Mouse (Mus musculus) kidney, postnatal 36 days (tissue): Measurements from ENCODE around the gene Apol9b.
A peak's percentile ranks its signal among the peaks of the same experiment; 100 is the strongest.
"Not testable (repeated sequence)": the region's sequence is repeated elsewhere in the genome, so short reads cannot be mapped to it uniquely, and the experiment has no call there.

Experiments used
- DNase-seq, 2 experiments: peaks; one replicate each; pipeline ENCODE4 v3.0.0; 2021 to 2022; ENCODE audit warnings: mixed read lengths in 2 of 2

Apol9b gene

DNA sequence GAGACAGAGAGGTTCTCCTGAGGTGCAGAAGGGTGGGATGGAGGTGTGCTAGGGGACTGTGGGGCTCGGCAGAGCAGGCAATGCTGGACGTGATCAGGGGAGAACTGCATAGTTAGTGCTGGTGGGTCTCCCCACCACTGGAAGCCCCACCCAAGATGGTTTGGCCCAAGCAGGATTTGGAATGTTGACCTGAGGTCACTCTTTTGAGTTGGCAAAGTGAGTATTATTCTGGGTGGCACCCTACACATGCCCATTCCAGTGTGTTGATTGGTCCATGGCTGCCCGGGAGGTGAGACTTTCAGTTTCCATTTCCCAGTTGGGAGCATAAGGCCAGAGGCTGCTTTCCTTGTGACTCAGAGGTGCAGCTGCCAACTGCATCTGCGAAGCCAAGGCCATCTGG lies at the start of gene Apol9b:
TSS of gene Apol9b (plus strand) at position 301 of the 400 bp plus-strand sequence.
- not testable (repeated sequence) for DNase-seq

DNA sequence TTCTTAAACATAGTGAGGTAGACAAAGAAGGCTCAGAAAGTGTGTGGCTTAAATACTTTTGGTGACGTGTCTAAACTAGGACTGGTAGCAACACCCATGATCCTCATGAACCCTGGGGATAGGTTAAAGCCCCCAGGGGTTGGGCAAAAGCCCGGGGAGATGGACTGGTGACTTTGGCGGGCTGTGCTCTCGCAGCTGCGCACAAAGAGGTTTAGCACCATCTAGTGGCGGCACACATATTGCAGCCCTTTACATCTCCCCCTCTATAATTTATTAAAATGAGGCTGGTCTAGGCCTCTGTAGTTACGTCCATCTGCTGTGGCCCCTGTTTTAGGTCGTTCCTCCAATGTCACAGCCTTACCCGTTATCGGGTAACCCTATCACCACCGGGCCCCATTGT lies 44.9 kb upstream of the Apol9b start:
- DNase-seq, result peak; percentile 14 to 73

- DNase-seq, result not testable (repeated sequence)
These were observed 37.1 kb upstream of the Apol9b start for GRCm38 (mm10) chr15:77691532-77692311.

GRCm38 (mm10) chr15:77694687-77695295 lies 34.0 kb upstream of the Apol9b start:
- DNase-seq, result peak; percentile 17 to 34

DNA sequence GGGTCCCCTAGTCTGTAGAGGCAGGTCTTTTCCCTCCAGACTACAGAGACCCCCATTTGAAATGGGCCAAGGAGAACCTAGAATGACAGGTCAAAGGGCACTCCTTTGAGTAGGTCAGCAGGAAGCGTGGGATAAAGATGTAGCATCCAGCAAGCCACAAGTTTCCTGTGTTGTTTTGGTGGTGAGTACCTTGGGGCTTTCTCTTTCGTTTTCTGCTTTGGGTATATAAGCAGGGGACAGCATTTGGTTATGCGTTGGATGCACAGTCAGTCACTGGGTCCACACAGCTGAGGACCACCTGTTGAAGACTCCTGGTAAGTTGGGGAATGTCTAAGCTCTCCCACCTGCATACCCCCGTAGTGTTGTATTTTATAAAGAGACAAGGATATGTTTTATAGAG lies 30.2 kb upstream of the Apol9b start, which contains the start of gene Apol7e:
TSS of gene Apol7e (plus strand) at position 202 of the 400 bp plus-strand sequence.
- DNase-seq, result not testable (repeated sequence)

DNA sequence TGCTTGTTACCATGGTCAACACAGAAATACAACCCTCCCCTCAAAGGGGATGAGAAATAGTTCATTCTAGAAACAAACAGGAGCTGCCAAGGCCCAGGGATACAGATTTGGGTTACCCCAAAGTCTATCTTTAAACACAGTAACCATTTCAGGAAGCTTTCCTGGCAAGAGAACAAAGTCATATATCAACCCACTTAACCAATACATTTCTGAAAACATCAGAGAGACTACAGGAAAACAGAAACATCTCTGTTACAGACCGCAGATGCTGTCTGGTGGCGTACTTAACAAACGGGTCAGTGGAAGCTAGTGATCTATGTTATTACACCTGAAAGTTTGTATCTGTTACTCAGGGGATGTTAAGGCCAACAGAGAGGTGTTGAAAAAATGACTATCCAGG lies 23.5 kb upstream of the Apol9b start:
- not testable (repeated sequence) for DNase-seq

- DNase-seq, result not testable (repeated sequence)
These were observed 19.9 kb upstream of the Apol9b start for GRCm38 (mm10) chr15:77708936-77709335.

- DNase-seq, result not testable (repeated sequence)
These were observed 10.6 kb upstream of the Apol9b start for GRCm38 (mm10) chr15:77718240-77718639.

GRCm38 (mm10) chr15:77721509-77721908 lies 7.3 kb upstream of the Apol9b start:
- not testable (repeated sequence) for DNase-seq

- DNase-seq, result not testable (repeated sequence)
These were observed 4.5 kb upstream of the Apol9b start for GRCm38 (mm10) chr15:77724208-77724911.

DNA sequence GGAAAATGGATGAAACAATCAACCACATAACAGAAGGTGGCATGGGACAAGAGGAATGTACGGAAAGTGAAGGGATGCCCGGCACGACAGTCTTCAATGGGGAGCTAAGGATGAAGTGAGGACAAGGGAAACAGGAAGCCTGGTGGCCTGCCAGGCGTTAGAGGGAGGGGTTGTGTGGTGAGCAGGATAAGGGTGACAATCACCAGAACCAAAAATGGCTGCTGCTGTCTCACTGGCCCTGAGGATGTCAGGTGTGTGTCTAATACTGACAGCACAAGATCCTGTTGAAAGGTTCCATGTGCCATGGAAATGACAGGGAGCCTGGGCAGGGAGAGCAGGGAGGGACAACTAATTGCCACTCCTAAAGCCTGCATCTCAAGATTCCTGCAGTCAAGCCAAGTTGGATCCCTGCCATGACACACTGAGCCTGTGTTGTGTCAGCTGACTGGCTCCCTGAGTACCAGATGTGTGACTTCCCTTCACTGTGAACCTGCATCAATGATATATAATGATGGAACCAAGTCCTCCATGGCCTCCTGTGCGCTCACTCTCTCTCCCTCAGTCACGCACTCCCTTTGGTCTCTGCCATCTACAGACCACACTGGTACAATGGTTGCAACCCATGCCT lies 3.3 kb upstream of the Apol9b start:
- DNase-seq, result peak in 1 of 2 experiments; percentile 30

- not testable (repeated sequence) for DNase-seq
These were observed 1.7 kb upstream of the Apol9b start for GRCm38 (mm10) chr15:77727139-77727538.

DNA sequence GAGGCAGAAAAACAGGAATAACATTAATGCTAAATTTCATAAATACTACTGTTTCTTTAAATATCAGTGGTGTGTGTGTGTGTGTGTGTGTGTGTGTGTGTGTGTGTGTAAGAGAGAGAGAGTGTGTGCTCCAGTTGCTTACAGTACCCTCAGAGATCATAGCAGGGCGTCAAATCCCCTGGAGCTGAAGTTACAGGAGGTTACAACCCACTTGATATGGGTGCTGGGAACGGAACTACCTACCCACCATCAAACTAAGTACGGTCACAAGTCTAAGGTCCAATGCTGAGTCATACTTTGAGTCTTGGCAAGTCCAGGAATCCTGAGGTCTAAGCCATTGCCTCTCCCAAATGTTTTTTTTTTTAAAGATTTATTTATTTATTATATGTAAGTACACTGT lies 1.1 kb upstream of the Apol9b start:
- not testable (repeated sequence) for DNase-seq

DNA sequence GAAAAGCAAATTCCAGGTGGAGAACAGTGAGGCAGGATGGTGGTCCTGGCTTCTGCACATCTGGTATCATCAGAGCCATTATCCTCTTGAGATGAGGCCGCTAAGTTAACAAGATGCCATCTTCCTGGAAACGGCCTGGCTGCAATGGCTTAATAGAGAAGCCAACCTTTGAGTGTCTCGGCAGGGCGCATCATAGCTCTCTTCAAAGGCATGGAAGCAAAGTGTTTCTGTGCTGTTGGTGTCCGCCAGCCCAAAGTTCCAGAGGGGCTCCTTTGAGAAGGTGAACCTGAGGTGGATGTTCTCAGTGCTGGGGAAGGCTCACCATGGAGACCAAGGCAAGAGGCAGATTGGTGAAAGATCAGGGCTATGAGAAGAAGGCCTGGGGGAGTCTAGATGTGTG lies 2.8 kb downstream of the Apol9b start:
- no peak for DNase-seq

- not testable (repeated sequence) for DNase-seq
These were observed 4.0 kb downstream of the Apol9b start for GRCm38 (mm10) chr15:77732851-77733250.

- not testable (repeated sequence) for DNase-seq
These were observed 4.5 kb downstream of the Apol9b start for GRCm38 (mm10) chr15:77733380-77733779.

DNA sequence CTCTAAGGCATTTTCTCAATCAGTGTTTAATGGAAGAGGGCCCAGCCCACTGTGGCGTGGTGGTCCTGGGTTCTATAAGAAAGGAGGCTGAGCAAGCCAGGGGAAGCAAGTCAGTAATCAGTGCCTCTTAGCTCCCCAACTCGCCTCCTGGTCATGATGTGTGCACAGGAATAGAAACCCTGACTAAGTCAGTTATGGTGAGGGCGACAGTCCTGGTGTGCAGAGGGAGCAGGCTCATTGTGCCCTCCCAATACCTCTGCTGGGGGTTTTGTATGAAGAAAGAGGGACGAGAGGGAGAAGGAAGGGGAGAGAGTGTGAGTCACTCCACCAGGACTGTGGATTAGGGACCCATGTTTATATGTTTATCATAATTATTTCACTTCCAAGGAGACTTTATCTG lies 5.1 kb downstream of the Apol9b start:
- DNase-seq, result not testable (repeated sequence)

- DNase-seq, result peak in 1 of 2 experiments; percentile 22
These were observed 11.9 kb downstream of the Apol9b start for GRCm38 (mm10) chr15:77740511-77741297.

GRCm38 (mm10) chr15:77741556-77741955 lies 12.7 kb downstream of the Apol9b start:
- DNase-seq, result not testable (repeated sequence)

GRCm38 (mm10) chr15:77744632-77745031 lies 15.8 kb downstream of the Apol9b start:
- DNase-seq, result no peak

DNA sequence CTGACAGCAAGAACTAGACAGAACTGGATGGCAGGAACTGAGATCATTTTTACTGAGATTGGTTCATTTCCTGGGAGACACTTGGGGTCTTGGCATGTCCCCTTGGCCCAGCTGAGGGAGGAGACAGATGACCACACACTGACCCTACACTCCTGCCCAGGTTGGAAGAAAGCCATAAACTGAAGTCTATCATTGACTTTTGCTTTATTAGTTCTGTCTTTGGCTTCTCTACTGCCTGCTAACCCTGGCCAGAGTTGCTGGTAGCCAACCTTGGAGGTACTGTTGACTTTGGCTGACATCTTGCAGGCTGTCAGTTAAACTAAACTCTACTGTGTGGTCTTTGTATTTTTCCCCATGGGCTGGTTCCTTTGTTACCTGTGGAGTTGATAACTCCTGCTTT lies 16.2 kb downstream of the Apol9b start:
- DNase-seq, result no peak

- DNase-seq, result no peak
These were observed 17.5 kb downstream of the Apol9b start for GRCm38 (mm10) chr15:77746326-77746725.
